Mouse (Mus musculus): ENCODE results near the gene Ckap2l. TPM values are rescaled to one million over a fixed set of nuclear protein-coding genes. Genes with fewer than 3 reads are reported as not detected.

Ckap2l gene
- polyA plus RNA-seq, 1 experiment from 2014 or later: 50.4 TPM

- DNase-seq (ENCODE audit: low spot score): no peak
- WGBS: 34% methylated on average over 7 of the region's 7 CpGs
- H3K4me3 ChIP-seq: no peak overlapping the region
- H3K4me1 ChIP-seq: peaks cover 21% of the 10 kb centered on the region; the same call in 1 of the 2 replicates
- H3K36me3 ChIP-seq: no peaks in the 10 kb centered on the region
- H3K27ac ChIP-seq: peak overlapping the region; percentile 74
- no peaks in the 10 kb centered on the region for H3K9me3 ChIP-seq
- H3K27me3 ChIP-seq (ENCODE audit: insufficient read depth, poor library complexity, severe bottlenecking): peaks cover 8% of the 10 kb centered on the region; the same call in 1 of the 2 replicates
These were observed 38.4 kb downstream of the Ckap2l start for GRCm38 (mm10) chr2:129258475-129259211.

GRCm38 (mm10) chr2:129258056-129258455 lies 39.0 kb downstream of the Ckap2l start:
- no peak overlapping the region for H3K4me3 ChIP-seq
- H3K4me1 ChIP-seq: peaks cover 18% of the 10 kb centered on the region; the same call in 1 of the 2 replicates
- WGBS: 89% methylated on average over 3 of the region's 3 CpGs
- peaks cover 8% of the 10 kb centered on the region; the same call in 1 of the 2 replicates for H3K27me3 ChIP-seq (ENCODE audit: insufficient read depth, poor library complexity, severe bottlenecking)
- H3K9me3 ChIP-seq: no peaks in the 10 kb centered on the region
- peak overlapping the region; percentile 74 for H3K27ac ChIP-seq
- no peaks in the 10 kb centered on the region for H3K36me3 ChIP-seq
- DNase-seq (ENCODE audit: low spot score): no peak

GRCm38 (mm10) chr2:129256006-129256405 lies 41.0 kb downstream of the Ckap2l start:
- H3K4me1 ChIP-seq: 0 out of 2 replicates have a peak, but pooled peaks cover 14% of the 10 kb centered on the region
- H3K27me3 ChIP-seq (ENCODE audit: insufficient read depth, poor library complexity, severe bottlenecking): peaks cover 8% of the 10 kb centered on the region; the same call in 1 of the 2 replicates
- no peak overlapping the region for H3K4me3 ChIP-seq
- 82% methylated on average over 4 of the region's 4 CpGs for WGBS
- H3K36me3 ChIP-seq: no peaks in the 10 kb centered on the region
- H3K27ac ChIP-seq: peak overlapping the region; percentile 29; the same call in 1 of the 2 replicates
- H3K9me3 ChIP-seq: no peaks in the 10 kb centered on the region
- no peak for DNase-seq (ENCODE audit: low spot score)

- Histone ChIP-seq H3K4me1 (0 out of 2 replicates have a peak, but pooled peaks cover 14% of the 10 kb centered on the region), H3K27me3 (ENCODE audit: insufficient read depth, poor library complexity, severe bottlenecking) (no peaks in the 10 kb centered on the region), H3K27ac (no peak overlapping the region), H3K36me3 (no peaks in the 10 kb centered on the region), H3K4me3 (no peak overlapping the region), H3K9me3 (no peaks in the 10 kb centered on the region)
- DNase-seq (ENCODE audit: low spot score): no peak
- WGBS: 61% methylated on average over 2 of the region's 2 CpGs
These were observed 42.9 kb downstream of the Ckap2l start for GRCm38 (mm10) chr2:129254076-129254475.

GRCm38 (mm10) chr2:129253631-129253970 lies 43.4 kb downstream of the Ckap2l start:
- no peaks in the 10 kb centered on the region for H3K9me3 ChIP-seq
- no peak overlapping the region for H3K27ac ChIP-seq
- 72% methylated on average over 2 of the region's 2 CpGs for WGBS
- DNase-seq (ENCODE audit: low spot score): no peak
- H3K36me3 ChIP-seq: no peaks in the 10 kb centered on the region
- 0 out of 2 replicates have a peak, but pooled peaks cover 13% of the 10 kb centered on the region for H3K4me1 ChIP-seq
- H3K4me3 ChIP-seq: no peak overlapping the region
- H3K27me3 ChIP-seq (ENCODE audit: insufficient read depth, poor library complexity, severe bottlenecking): no peaks in the 10 kb centered on the region

GRCm38 (mm10) chr2:129252836-129253630 lies 44.0 kb downstream of the Ckap2l start:
- no peaks in the 10 kb centered on the region for H3K36me3 ChIP-seq
- WGBS: 79% methylated on average over 19 of the region's 19 CpGs
- 0 out of 2 replicates have a peak overlapping the region, but pooled peaks have one; percentile 10 for H3K27ac ChIP-seq
- peaks cover 11% of the 10 kb centered on the region; the same call in 1 of the 2 replicates for H3K4me1 ChIP-seq
- H3K27me3 ChIP-seq (ENCODE audit: insufficient read depth, poor library complexity, severe bottlenecking): no peaks in the 10 kb centered on the region
- DNase-seq (ENCODE audit: low spot score): no peak
- no peaks in the 10 kb centered on the region for H3K9me3 ChIP-seq
- no peak overlapping the region for H3K4me3 ChIP-seq

- H3K4me1 ChIP-seq: peaks cover 20% of the 10 kb centered on the region
These were observed 47.7 kb downstream of the Ckap2l start for GRCm38 (mm10) chr2:129249321-129249720.

GRCm38 (mm10) chr2:129247707-129248121 lies 49.3 kb downstream of the Ckap2l start:
- 87% methylated on average over 7 of the region's 7 CpGs for WGBS

More at GRCm38 (mm10) chr2:129249321-129249720, 47.7 kb downstream of the Ckap2l start:
- DNase-seq (ENCODE audit: low spot score): peak; percentile 63
- Histone ChIP-seq H3K27ac (no peak overlapping the region), H3K36me3 (no peaks in the 10 kb centered on the region), H3K4me3 (no peak overlapping the region), H3K27me3 (ENCODE audit: insufficient read depth, poor library complexity, severe bottlenecking) (no peaks in the 10 kb centered on the region), H3K9me3 (no peaks in the 10 kb centered on the region)
- WGBS: 47% methylated on average over 1 of the region's 1 CpGs

GRCm38 (mm10) chr2:129246924-129247323 lies 50.1 kb downstream of the Ckap2l start:
- peaks cover 41% of the 10 kb centered on the region for H3K4me1 ChIP-seq
- no peak overlapping the region for H3K27ac ChIP-seq
- 88% methylated on average over 12 of the region's 12 CpGs for WGBS
- no peak overlapping the region for H3K4me3 ChIP-seq
- no peaks in the 10 kb centered on the region for H3K36me3 ChIP-seq
- no peaks in the 10 kb centered on the region for H3K9me3 ChIP-seq
- peak; percentile 70 for DNase-seq (ENCODE audit: low spot score)
- H3K27me3 ChIP-seq (ENCODE audit: insufficient read depth, poor library complexity, severe bottlenecking): no peaks in the 10 kb centered on the region

More at GRCm38 (mm10) chr2:129247707-129248121, 49.3 kb downstream of the Ckap2l start:
- H3K4me1 ChIP-seq: peaks cover 34% of the 10 kb centered on the region
- no peaks in the 10 kb centered on the region for H3K36me3 ChIP-seq
- H3K9me3 ChIP-seq: no peaks in the 10 kb centered on the region
- no peak overlapping the region for H3K4me3 ChIP-seq
- no peak overlapping the region for H3K27ac ChIP-seq
- peak; percentile 60 for DNase-seq (ENCODE audit: low spot score)
- H3K27me3 ChIP-seq (ENCODE audit: insufficient read depth, poor library complexity, severe bottlenecking): no peaks in the 10 kb centered on the region

- H3K9me3 ChIP-seq: no peaks in the 10 kb centered on the region
- H3K4me3 ChIP-seq: no peak overlapping the region
- H3K36me3 ChIP-seq: no peaks in the 10 kb centered on the region
- no peaks in the 10 kb centered on the region for H3K27me3 ChIP-seq (ENCODE audit: insufficient read depth, poor library complexity, severe bottlenecking)
- no peak for DNase-seq (ENCODE audit: low spot score)
- H3K27ac ChIP-seq: peak overlapping the region; percentile 53; the same call in 1 of the 2 replicates
- peaks cover 44% of the 10 kb centered on the region for H3K4me1 ChIP-seq
- 74% methylated on average over 7 of the region's 7 CpGs for WGBS
These were observed 50.6 kb downstream of the Ckap2l start for GRCm38 (mm10) chr2:129246436-129246835.

GRCm38 (mm10) chr2:129245618-129246017 lies 51.4 kb downstream of the Ckap2l start:
- Histone ChIP-seq H3K36me3 (no peaks in the 10 kb centered on the region), H3K27ac (no peak overlapping the region), H3K27me3 (ENCODE audit: insufficient read depth, poor library complexity, severe bottlenecking) (no peaks in the 10 kb centered on the region), H3K4me3 (no peak overlapping the region), H3K9me3 (no peaks in the 10 kb centered on the region), H3K4me1 (peaks cover 52% of the 10 kb centered on the region)
- 23% methylated on average over 5 of the region's 5 CpGs for WGBS
- peak; percentile 88 for DNase-seq (ENCODE audit: low spot score)

- Histone ChIP-seq H3K27ac (peak overlapping the region; percentile 77), H3K4me1 (peaks cover 54% of the 10 kb centered on the region), H3K27me3 (ENCODE audit: insufficient read depth, poor library complexity, severe bottlenecking) (no peaks in the 10 kb centered on the region), H3K9me3 (no peaks in the 10 kb centered on the region), H3K36me3 (no peaks in the 10 kb centered on the region), H3K4me3 (no peak overlapping the region)
- no peak for DNase-seq (ENCODE audit: low spot score)
- WGBS: 79% methylated on average over 20 of the region's 20 CpGs
These were observed 52.4 kb downstream of the Ckap2l start for GRCm38 (mm10) chr2:129244446-129245120.

All from heart, embryonic 10.5 days (tissue).